Mouse (Mus musculus) liver, embryonic 14.5 days (tissue): Measurements from ENCODE around the gene Slc13a4.

ENCODE experiments used
- CTCF ChIP-seq: IDR thresholded peaks from 2 replicates; pipeline ENCODE4 v1.5.1; 2016; ENCODE audit warnings: antibody characterized with exemption, low read depth, control low read depth
- EP300 ChIP-seq: IDR thresholded peaks from 2 replicates; pipeline ENCODE4 v1.6.1; 2016; ENCODE audit warnings: antibody characterized with exemption, low read depth

- TF ChIP-seq CTCF (no peak), EP300 (no peak)
Measured at GRCm38 (mm10) chr6:35297516-35298227, 10.3 kb downstream of the Slc13a4 start.
